ENCODE assay signal across 8 mouse cellular contexts in genomic region chr6:83077630-83078323, GRCm38 (mm10). TPM values are rescaled to one million over a fixed set of nuclear protein-coding genes. Genes with fewer than 3 reads are reported as not detected.
A peak's percentile ranks its signal among the peaks of the same experiment; 100 is the strongest.
DNase-seq lines count a peak whose midpoint lies in the region; TF ChIP-seq lines count a peak whose summit lies in the region.

Gene Pcgf1 (plus strand): TSS chr6:83077869.

- no peak for TF ChIP-seq CTCF in heart, adult 2 months (IDR thresholded peaks at IDR 0.05)
- TF ChIP-seq CTCF in bone marrow macrophage, adult 2 months (IDR thresholded peaks at IDR 0.05; ENCODE audit: low read depth, low read length): no peak

- H3K79me2 ChIP-seq in heart, adult 2 months (replicated peaks; ENCODE audit: control insufficient read depth, insufficient read depth, low read length): no peaks in the 10 kb centered on the region

- H3K9ac ChIP-seq in heart, adult 2 months (ENCODE audit: low read depth, low read length): peak within 1 kb of the TSS; percentile 91

- no peaks in the 10 kb centered on the region for H3K36me3 ChIP-seq in heart, adult 2 months (ENCODE audit: control insufficient read depth, insufficient read depth, low read length)

- WGBS in heart, adult 2 months: under 1% methylated on average over 54 of the region's 54 CpGs

- DNase-seq in heart, adult 2 months: no peak
- no peak for DNase-seq in heart, adult 9 months (ENCODE audit: low spot score in 2 of 2)
- DNase-seq in CD4-positive, CD25-positive, alpha-beta regulatory T cell, adult 2 months (ENCODE audit: low read depth, low spot score): peak; percentile 50
- DNase-seq in gonadal fat pad, adult 2 months (ENCODE audit: low read depth): no peak
- DNase-seq in layer of hippocampus, postnatal 10 days (ENCODE audit: low spot score in 2 of 2): peak in 1 of 2 experiments; percentile 52
- peak; percentile 47 for DNase-seq in lung, postnatal 10 days
- peak; percentile 29 for DNase-seq in telencephalon, adult 2 months (ENCODE audit: low read depth, low spot score)

- intact Hi-C loops in heart, adult 2 months (cut with DNase I): loop anchor here (1.0 kb wide), 2 partner anchors 23 to 81 kb away; partner anchors contain the start of gene Aup1

- no peak for TF ChIP-seq POLR2A in heart, adult 2 months (IDR thresholded peaks at IDR 0.05; ENCODE audit: insufficient read depth, low read depth, low read length)
- no peak for TF ChIP-seq POLR2A in bone marrow macrophage, adult 2 months (IDR thresholded peaks at IDR 0.05; ENCODE audit: borderline replicate concordance, low read depth, low read length)

- H3K4me3 ChIP-seq in heart, adult 2 months: peak within 1 kb of the TSS; percentile 98
- peak within 1 kb of the TSS; percentile 69 for H3K4me3 ChIP-seq in bone marrow macrophage, adult 2 months (ENCODE audit: insufficient read depth, low read length)

- H3K27me3 ChIP-seq in heart, adult 2 months (ENCODE audit: control insufficient read depth, insufficient read depth, low read length): no peaks in the 10 kb centered on the region; the same call in 1 of the 2 replicates

- TF ChIP-seq EP300 in heart, adult 2 months (IDR thresholded peaks at IDR 0.05; ENCODE audit: insufficient read depth, low read depth, low read length): no peak

- H3K4me1 ChIP-seq in heart, adult 2 months (ENCODE audit: control insufficient read depth, insufficient read depth, low read length): peaks cover 4% of the 10 kb centered on the region
- H3K4me1 ChIP-seq in bone marrow macrophage, adult 2 months (ENCODE audit: control insufficient read depth, insufficient read depth, low read length): peaks cover 6% of the 10 kb centered on the region; the same call in 1 of the 2 replicates

- H3K27ac ChIP-seq in heart, adult 2 months: peak within 1 kb of the TSS; percentile 99
- peak within 1 kb of the TSS; percentile 65 for H3K27ac ChIP-seq in bone marrow macrophage, adult 2 months (ENCODE audit: insufficient read depth, low read depth, low read length)

RNA-seq across cellular contexts. Expression of gene Pcgf1, which starts in this region (rescaled TPM):
- total RNA-seq in heart, adult 2 months (2021): 1 to 10 TPM; 7.7 to 8.0 TPM
- polyA plus RNA-seq in heart, adult 2 months (2012; rRNA removed): 11.5 and 15.5 TPM in 2 replicates
- 31.0 and 37.0 TPM in 2 replicates for polyA plus RNA-seq in bone marrow macrophage, adult 2 months (2012; ENCODE audit: insufficient read depth, insufficient read length, missing spikeins)
- polyA plus RNA-seq in gonadal fat pad, adult 2 months (2012; rRNA removed): 15.8 and 23.1 TPM in 2 replicates
- total RNA-seq in layer of hippocampus, postnatal 10 days (2021): 10 to 100 TPM; 18.8 to 22.2 TPM

Comparison
In these comparisons a context has a peak if more than half of its experiments do, and no peak if none do; other contexts are left out.
1. DNase-seq: peak in CD4-positive, CD25-positive, alpha-beta regulatory T cell, adult 2 months (single experiment), lung, postnatal 10 days (single experiment) and telencephalon, adult 2 months (single experiment); none in heart, adult 2 months (0 of 2), heart, adult 9 months (0 of 2) and gonadal fat pad, adult 2 months (single experiment).